Mouse (Mus musculus) c-Kit-positive CD71-positive TER-119-negative erythroid progenitor cells, embryonic 14.5 days (primary cell): ENCODE measurements around the gene Ddi2.
"Not testable (repeated sequence)": the region's sequence is repeated elsewhere in the genome, so short reads cannot be mapped to it uniquely, and the experiment has no call there.

Experiments
- DNase-seq: peaks from one replicate; pipeline ENCODE4 v3.0.0-alpha.2; 2013; ENCODE audit warnings: low read depth

The Ddi2 gene

GRCm38 (mm10) chr4:141722731-141723672 is at the start of gene Ddi2:
TSS of gene Ddi2 (minus strand) at chr4:141723419.
- peak; percentile 81 for DNase-seq

- DNase-seq, result not testable (repeated sequence)
These were observed 49.8 kb upstream of the Ddi2 start for GRCm38 (mm10) chr4:141773019-141773418.

GRCm38 (mm10) chr4:141771823-141772222 is 48.6 kb upstream of the Ddi2 start:
- no peak for DNase-seq

- DNase-seq, result no peak
These were observed 46.4 kb upstream of the Ddi2 start for GRCm38 (mm10) chr4:141769501-141770160.

- peak; percentile 59 for DNase-seq
These were observed 44.3 kb upstream of the Ddi2 start for GRCm38 (mm10) chr4:141767353-141768036.

- no peak for DNase-seq
These were observed 43.6 kb upstream of the Ddi2 start for GRCm38 (mm10) chr4:141766668-141767352.

- DNase-seq, result no peak
These were observed 43.1 kb upstream of the Ddi2 start for GRCm38 (mm10) chr4:141766316-141766667.

GRCm38 (mm10) chr4:141765008-141765407 is 41.8 kb upstream of the Ddi2 start:
- DNase-seq, result no peak

GRCm38 (mm10) chr4:141763476-141763875 is 40.3 kb upstream of the Ddi2 start:
- no peak for DNase-seq

- DNase-seq, result no peak
These were observed 38.9 kb upstream of the Ddi2 start for GRCm38 (mm10) chr4:141762102-141762598.

GRCm38 (mm10) chr4:141760942-141761341 is 37.7 kb upstream of the Ddi2 start:
- no peak for DNase-seq

- no peak for DNase-seq
These were observed 35.8 kb upstream of the Ddi2 start for GRCm38 (mm10) chr4:141758874-141759542.

- no peak for DNase-seq
These were observed 33.9 kb upstream of the Ddi2 start for GRCm38 (mm10) chr4:141757124-141757523.

- DNase-seq, result no peak
These were observed 32.2 kb upstream of the Ddi2 start for GRCm38 (mm10) chr4:141755375-141755930.

GRCm38 (mm10) chr4:141752076-141752421 is 28.8 kb upstream of the Ddi2 start:
- DNase-seq, result peak; percentile 69

- peak; percentile 78 for DNase-seq
These were observed 28.3 kb upstream of the Ddi2 start for GRCm38 (mm10) chr4:141751419-141752075.

- no peak for DNase-seq
These were observed 27.6 kb upstream of the Ddi2 start for GRCm38 (mm10) chr4:141750826-141751225.

GRCm38 (mm10) chr4:141749557-141749956 is 26.3 kb upstream of the Ddi2 start:
- DNase-seq, result no peak

GRCm38 (mm10) chr4:141746578-141747346 is 23.5 kb upstream of the Ddi2 start, which contains the start of gene Agmat:
TSS of gene Agmat (plus strand) at chr4:141746672.
- DNase-seq, result no peak

GRCm38 (mm10) chr4:141742381-141742780 is 19.2 kb upstream of the Ddi2 start:
- DNase-seq, result no peak
